Mouse (Mus musculus) brain, adult 2 months (tissue): ENCODE measurements around the gene Ddx23.

ENCODE experiments used
- DNase-seq: peaks from one replicate; pipeline ENCODE4 v3.0.0; 2011; ENCODE audit warnings: low read depth, low spot score

Ddx23 gene

GRCm38 (mm10) chr15:98633822-98634470, 28.7 kb downstream of the Ddx23 start:
- DNase-seq = peak; percentile 41

- DNase-seq = peak; percentile 53
Observed at GRCm38 (mm10) chr15:98632921-98633320, 29.8 kb downstream of the Ddx23 start.

GRCm38 (mm10) chr15:98632107-98632744, 30.5 kb downstream of the Ddx23 start:
- DNase-seq = peak; percentile 82

- DNase-seq = peak; percentile 71
Observed at GRCm38 (mm10) chr15:98631493-98631892, 31.2 kb downstream of the Ddx23 start.

- no peak for DNase-seq
Observed at GRCm38 (mm10) chr15:98630540-98630939, 32.2 kb downstream of the Ddx23 start, which contains the start of gene Cacnb3. Gene Cacnb3, plus strand, starts transcription at chr15:98630840.

GRCm38 (mm10) chr15:98629464-98629863, 33.2 kb downstream of the Ddx23 start:
- DNase-seq = no peak

- DNase-seq = no peak
Observed at GRCm38 (mm10) chr15:98628589-98629254, 34.0 kb downstream of the Ddx23 start.

- DNase-seq = no peak
Observed at GRCm38 (mm10) chr15:98626487-98627212, 36.0 kb downstream of the Ddx23 start.

- no peak for DNase-seq
Observed at GRCm38 (mm10) chr15:98626078-98626477, 36.6 kb downstream of the Ddx23 start.

GRCm38 (mm10) chr15:98623361-98623821, 39.3 kb downstream of the Ddx23 start:
- DNase-seq = no peak

- DNase-seq = no peak
Observed at GRCm38 (mm10) chr15:98622721-98623120, 40.0 kb downstream of the Ddx23 start.

- DNase-seq = no peak
Observed at GRCm38 (mm10) chr15:98622199-98622598, 40.5 kb downstream of the Ddx23 start.

- DNase-seq = peak; percentile 50
Observed at GRCm38 (mm10) chr15:98617176-98617537, 45.5 kb downstream of the Ddx23 start.

GRCm38 (mm10) chr15:98616362-98617175, 46.1 kb downstream of the Ddx23 start:
- no peak for DNase-seq

GRCm38 (mm10) chr15:98615751-98616150, 46.9 kb downstream of the Ddx23 start:
- no peak for DNase-seq

GRCm38 (mm10) chr15:98614971-98615370, 47.7 kb downstream of the Ddx23 start:
- no peak for DNase-seq

GRCm38 (mm10) chr15:98614551-98614950, 48.1 kb downstream of the Ddx23 start:
- peak; percentile 58 for DNase-seq

- DNase-seq = no peak
Observed at GRCm38 (mm10) chr15:98612229-98612628, 50.5 kb downstream of the Ddx23 start.

- DNase-seq = no peak
Observed at GRCm38 (mm10) chr15:98610131-98610633, 52.5 kb downstream of the Ddx23 start.

- peak; percentile 84 for DNase-seq
Observed at GRCm38 (mm10) chr15:98609331-98610130, 53.2 kb downstream of the Ddx23 start, which contains the start of gene Adcy6. Gene Adcy6, minus strand, starts transcription at chr15:98610076.
